Mouse (Mus musculus): Measurements from ENCODE around the gene Adgrf4. TPM values are rescaled to one million over a fixed set of nuclear protein-coding genes. Genes with fewer than 3 reads are reported as not detected.

Adgrf4 gene
- 5.6 and 6.3 TPM in 2 replicates for polyA plus RNA-seq (2012; rRNA removed)

GRCm38 (mm10) chr17:42692136-42692535 is at the start of gene Adgrf4:
Gene Adgrf4 (minus strand): TSS chr17:42692284.
- peak in 1 of 2 experiments; percentile 30 for DNase-seq (ENCODE audit: extremely low spot score in 1 of 2, low spot score in 1 of 2)

- DNase-seq (ENCODE audit: extremely low spot score in 1 of 2, low spot score in 1 of 2) = no peak
Measured at GRCm38 (mm10) chr17:42741801-42742217, 49.7 kb upstream of the Adgrf4 start, which contains the start of gene Adgrf2. Gene Adgrf2 (minus strand): TSS chr17:42742179.

DNA sequence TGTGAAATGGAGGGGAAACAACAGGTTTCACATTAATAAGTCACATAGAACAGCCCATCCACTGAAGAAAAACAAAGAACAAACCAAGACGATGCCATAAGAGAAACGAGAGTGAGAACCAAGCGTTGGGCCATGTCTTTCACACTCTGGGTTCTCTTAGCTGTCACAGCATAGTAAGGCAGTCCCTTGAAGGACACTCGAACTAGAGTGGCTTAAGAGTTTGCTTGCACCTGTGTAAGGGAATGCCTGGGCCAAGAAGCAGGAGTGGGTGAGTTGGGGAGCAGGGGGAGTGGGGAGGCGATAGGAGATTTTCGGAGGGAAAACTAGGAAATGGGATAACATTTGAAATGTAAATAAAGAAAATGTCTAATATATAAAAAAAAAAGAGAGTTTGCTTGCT is 46.7 kb upstream of the Adgrf4 start:
- no peak for DNase-seq (ENCODE audit: extremely low spot score in 1 of 2, low spot score in 1 of 2)

DNA sequence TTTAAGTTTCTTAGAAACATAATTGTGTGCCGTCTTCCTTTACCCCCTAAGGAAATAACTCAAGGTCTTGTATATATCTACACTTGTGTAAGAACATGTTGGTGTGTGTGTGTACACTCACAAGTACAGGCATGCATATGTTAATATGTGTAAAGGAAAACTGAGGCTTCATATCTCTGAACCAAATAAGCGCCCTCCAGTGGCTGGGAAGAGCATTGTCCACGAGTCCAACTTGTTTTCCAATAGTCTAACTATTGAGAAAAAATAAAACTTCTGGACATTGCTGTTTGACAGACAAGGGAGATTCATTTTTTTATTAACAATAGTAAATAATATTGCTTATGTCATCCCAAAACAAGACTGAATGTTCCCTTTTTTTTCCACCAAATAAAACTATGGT is 25.1 kb upstream of the Adgrf4 start:
- DNase-seq (ENCODE audit: extremely low spot score in 1 of 2, low spot score in 1 of 2) = no peak

DNA sequence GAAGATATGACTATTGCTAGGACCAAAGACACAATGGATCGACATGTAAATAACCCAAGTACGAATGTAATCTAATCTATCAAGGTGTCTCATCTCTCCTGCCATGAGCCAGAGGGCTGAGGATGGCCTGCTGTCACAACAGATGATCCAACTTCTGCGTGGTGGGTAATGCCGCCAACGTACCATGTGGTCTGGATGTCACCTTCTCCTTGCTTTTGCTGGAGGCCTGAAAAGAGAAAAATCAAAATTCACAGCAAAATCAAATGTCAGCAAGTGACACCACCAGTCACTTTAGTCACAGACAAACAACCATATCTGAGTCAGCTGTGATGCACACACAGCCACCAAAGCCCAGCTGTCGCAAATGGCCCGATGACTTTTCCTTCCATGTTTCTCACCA is 22.9 kb upstream of the Adgrf4 start:
- peak in 1 of 2 experiments; percentile 16 for DNase-seq (ENCODE audit: extremely low spot score in 1 of 2, low spot score in 1 of 2)

- DNase-seq (ENCODE audit: extremely low spot score in 1 of 2, low spot score in 1 of 2) = peak in 1 of 2 experiments; percentile 75
Measured at GRCm38 (mm10) chr17:42710717-42711116, 18.6 kb upstream of the Adgrf4 start.

- DNase-seq (ENCODE audit: extremely low spot score in 1 of 2, low spot score in 1 of 2) = no peak
Measured at GRCm38 (mm10) chr17:42705611-42706010, 13.5 kb upstream of the Adgrf4 start.

DNA sequence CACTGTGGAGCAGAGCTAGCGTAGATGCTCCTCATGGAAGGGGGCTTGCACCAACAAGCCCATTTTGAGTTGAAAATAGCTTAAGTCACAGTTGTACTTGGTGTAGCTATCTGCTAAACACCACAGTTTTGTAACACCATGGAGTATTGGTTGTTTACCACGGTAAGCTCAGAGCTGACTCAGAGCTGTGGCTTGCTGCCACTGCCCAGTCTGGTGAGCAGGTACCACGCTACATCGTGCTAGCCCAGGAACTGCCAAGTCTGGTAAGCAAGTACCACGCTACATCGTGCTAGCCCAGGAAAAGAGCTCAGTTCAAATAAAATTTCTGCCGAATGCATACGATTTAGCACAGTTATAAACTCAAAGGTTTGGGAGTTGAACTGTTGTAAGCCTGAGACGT is 10.1 kb upstream of the Adgrf4 start:
- DNase-seq (ENCODE audit: extremely low spot score in 1 of 2, low spot score in 1 of 2) = no peak

DNA sequence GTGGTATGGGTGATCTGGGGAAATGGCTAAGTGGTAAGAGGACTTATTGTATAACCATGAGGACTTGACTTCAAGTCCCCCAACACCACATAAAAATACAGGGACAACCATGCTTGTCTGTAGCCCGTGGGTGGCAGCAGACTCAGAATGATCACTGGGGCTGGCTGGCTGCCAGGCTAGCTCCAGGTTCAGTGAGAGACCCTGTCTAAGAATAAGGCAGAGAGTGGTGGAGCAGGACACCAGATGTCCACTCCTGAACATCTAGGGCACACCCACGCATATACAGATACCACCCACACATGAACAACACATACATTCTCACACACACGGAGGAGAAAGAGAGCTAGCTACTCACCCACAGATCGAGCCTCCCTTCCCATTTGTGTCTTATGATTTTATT is 2.6 kb upstream of the Adgrf4 start:
- DNase-seq (ENCODE audit: extremely low spot score in 1 of 2, low spot score in 1 of 2) = peak; percentile 30 to 57

- peak in 1 of 2 experiments; percentile 19 for DNase-seq (ENCODE audit: extremely low spot score in 1 of 2, low spot score in 1 of 2)
Measured at GRCm38 (mm10) chr17:42690531-42690930, 1.6 kb downstream of the Adgrf4 start.

DNA sequence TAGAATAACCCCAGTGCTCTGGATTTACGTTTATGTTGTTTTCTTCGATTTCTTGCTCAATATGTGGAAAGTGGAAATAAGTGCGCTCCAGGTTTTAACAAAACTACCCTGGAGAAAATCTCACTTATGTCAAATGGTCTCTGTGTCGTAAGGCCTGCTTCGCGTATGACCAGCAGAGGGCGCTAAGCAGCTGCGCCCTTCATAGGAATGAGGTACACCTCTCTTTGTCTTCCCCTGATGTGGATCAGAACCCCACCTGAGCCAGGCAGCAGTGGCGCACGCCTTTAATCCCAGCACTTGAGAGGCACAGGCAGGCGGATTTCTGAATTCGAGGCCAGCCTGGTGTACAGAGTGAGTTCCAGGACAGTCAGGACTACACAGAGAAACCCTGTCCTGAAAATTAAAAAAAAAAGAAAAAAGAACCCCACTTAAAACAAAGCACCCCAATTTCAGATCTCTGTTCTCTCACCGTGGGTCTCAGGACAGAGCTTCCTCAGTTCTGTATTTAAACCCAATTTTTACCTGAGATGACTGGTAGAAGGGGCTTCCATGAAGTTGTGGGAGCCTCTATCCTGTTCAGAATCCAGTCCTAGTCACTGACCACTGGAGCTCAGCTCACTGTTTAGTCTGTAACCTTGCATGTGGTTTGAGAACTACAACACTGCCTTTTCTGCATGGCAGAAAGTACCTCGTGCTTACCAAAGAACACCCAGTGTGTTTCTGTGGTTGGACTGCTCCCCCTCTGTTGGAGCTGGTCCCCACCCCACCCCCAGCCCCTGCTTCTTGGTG is 33.3 kb downstream of the Adgrf4 start:
- peak in 1 of 2 experiments; percentile 44 for DNase-seq (ENCODE audit: extremely low spot score in 1 of 2, low spot score in 1 of 2)

GRCm38 (mm10) chr17:42643416-42643815 is 48.7 kb downstream of the Adgrf4 start:
- no peak for DNase-seq (ENCODE audit: extremely low spot score in 1 of 2, low spot score in 1 of 2)

DNA sequence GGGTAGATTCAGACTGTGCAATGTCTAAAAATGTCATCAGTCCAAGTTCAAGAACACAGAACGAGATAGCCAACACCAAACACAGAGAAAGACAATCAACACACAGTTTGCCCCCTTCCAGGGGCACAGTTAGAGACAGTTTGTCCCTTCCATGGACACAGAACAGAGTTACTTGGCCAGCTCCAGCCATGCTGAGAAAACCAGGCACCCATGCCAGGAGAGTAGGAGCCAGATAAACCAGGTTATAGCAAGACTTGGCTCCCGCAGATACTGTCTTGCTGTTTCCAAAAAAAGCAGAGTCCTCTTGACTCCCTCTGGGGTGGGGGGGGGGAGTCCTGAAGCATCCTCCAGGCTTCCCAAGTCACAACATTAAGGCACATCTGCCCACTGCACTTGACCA is 61.9 kb downstream of the Adgrf4 start:
- no peak for DNase-seq (ENCODE audit: extremely low spot score in 1 of 2, low spot score in 1 of 2)

GRCm38 (mm10) chr17:42613043-42613737 is 78.9 kb downstream of the Adgrf4 start:
- peak; percentile 44 to 92 for DNase-seq (ENCODE audit: extremely low spot score in 1 of 2, low spot score in 1 of 2)

- no peak for DNase-seq (ENCODE audit: extremely low spot score in 1 of 2, low spot score in 1 of 2)
Measured at GRCm38 (mm10) chr17:42611295-42611694, 80.8 kb downstream of the Adgrf4 start, which contains the start of gene Opn5. Gene Opn5 (minus strand): TSS chr17:42611395.

GRCm38 (mm10) chr17:42608270-42608669 is 83.8 kb downstream of the Adgrf4 start:
- DNase-seq (ENCODE audit: extremely low spot score in 1 of 2, low spot score in 1 of 2) = no peak

Other genes with a start within 250 kb of the Adgrf4 start
- gene Opn5, start 80.9 kb downstream of the Adgrf4 start, polyA plus RNA-seq (2012; rRNA removed) = 0.24 and 0.38 TPM in 2 replicates
- gene Adgrf2, start 49.9 kb upstream of the Adgrf4 start, polyA plus RNA-seq (2012; rRNA removed) = 1.8 and 1.9 TPM in 2 replicates
- 25.6 and 26.8 TPM in 2 replicates for gene Cd2ap, start 184.4 kb upstream of the Adgrf4 start, polyA plus RNA-seq (2012; rRNA removed)

Data from frontal cortex, adult 2 months (tissue).